Mouse (Mus musculus) midbrain, embryonic 16.5 days (tissue): Measurements from ENCODE around the gene Cbx4. TPM values are rescaled to one million over a fixed set of nuclear protein-coding genes. Genes with fewer than 3 reads are reported as not detected.
A peak's percentile ranks its signal among the peaks of the same experiment; 100 is the strongest.

ENCODE experiments used
- ATAC-seq: fragments of 200-750 bp; cut with Nextera tagmentation; 2 replicates; pipeline ENCODE4 v1.8.0; 2017; ENCODE audit warnings: moderate TSS enrichment
- H3K27ac ChIP-seq: fragments of 300-500 bp; sonication (generic); 2 replicates; pipeline ENCODE4 v1.5.1; 2014; ENCODE audit warnings: mild to moderate bottlenecking, low read length, mixed read lengths
- H3K27me3 ChIP-seq: fragments of 300-500 bp; sonication (generic); 2 replicates; pipeline ENCODE4 v1.6.1; 2014; ENCODE audit warnings: low read depth, low read length, mixed read lengths; ENCODE audit not compliant: control insufficient read depth, insufficient read depth
- H3K36me3 ChIP-seq: fragments of 300-500 bp; sonication (generic); 2 replicates; pipeline ENCODE4 v1.6.1; 2014; ENCODE audit warnings: mild to moderate bottlenecking, low read length, moderate library complexity, mixed read lengths; ENCODE audit not compliant: control insufficient read depth, insufficient read depth
- H3K4me1 ChIP-seq: fragments of 300-500 bp; sonication (generic); 2 replicates; pipeline ENCODE4 v1.6.1; 2014; ENCODE audit warnings: mild to moderate bottlenecking, low read length, mixed read lengths; ENCODE audit not compliant: control insufficient read depth, insufficient read depth
- H3K4me2 ChIP-seq: fragments of 300-500 bp; sonication (generic); 2 replicates; pipeline ENCODE4 v1.6.1; 2014; ENCODE audit warnings: mild to moderate bottlenecking, low read length, mixed read lengths
- H3K4me3 ChIP-seq: fragments of 300-500 bp; sonication (generic); 2 replicates; pipeline ENCODE4 v1.5.1; 2014; ENCODE audit warnings: low read depth, mild to moderate bottlenecking, low read length, moderate library complexity, mixed read lengths
- H3K9ac ChIP-seq: fragments of 300-500 bp; sonication (generic); 2 replicates; pipeline ENCODE4 v1.6.1; 2014; ENCODE audit warnings: low read depth, low read length, mixed read lengths
- H3K9me3 ChIP-seq: fragments of 300-500 bp; sonication (generic); replicated peaks from 2 replicates; pipeline ENCODE4 v1.6.1; 2014; ENCODE audit warnings: mild to moderate bottlenecking, low read length, mixed read lengths; ENCODE audit not compliant: control insufficient read depth, poor library complexity, severe bottlenecking
- WGBS: fragments of 180-500 bp; shearing (Covaris S2); extraction: QIAGEN DNeasy Blood & Tissue Kit; methylation state at CpG from one replicate; pipeline ENCODE4 v1.1.7; 2014; 5-methylcytosine and 5-hydroxymethylcytosine counted together
- polyA plus RNA-seq: library from polyadenylated mRNA; unstranded; fragments of >200 nt; fragmentation: Nextera tagmentation; extraction: Ambion mirVana; gene quantifications from 2 replicates; pipeline ENCODE4 v1.2.1, GENCODE M21; 2015

Gene Cbx4
- polyA plus RNA-seq, 1 experiment from 2014 or later: 25.6 TPM

DNA sequence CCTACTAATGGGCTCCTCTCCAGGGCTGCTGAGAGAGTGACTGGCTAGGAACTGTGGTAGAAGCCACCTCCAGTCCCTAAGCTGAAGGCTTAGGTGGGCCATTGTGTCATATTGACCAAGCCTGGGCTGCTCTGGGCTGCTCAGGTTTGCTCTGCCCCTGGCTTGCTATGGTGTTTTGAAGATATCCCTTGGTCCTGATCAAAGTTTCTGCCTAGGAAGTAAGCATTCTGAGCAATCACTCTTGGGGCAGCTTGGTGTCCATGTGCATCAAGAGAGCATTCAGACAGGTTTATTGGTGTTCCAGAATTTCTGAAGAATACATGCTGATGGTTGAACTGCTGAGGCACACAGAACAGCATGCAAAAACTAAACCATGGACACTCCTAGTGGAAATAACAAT is 34.6 kb downstream of the Cbx4 start:
- Histone ChIP-seq H3K9ac (no peak overlapping the region), H3K4me2 (no peak overlapping the region), H3K9me3 (no peaks in the 10 kb centered on the region), H3K27ac (no peak overlapping the region), H3K36me3 (no peaks in the 10 kb centered on the region), H3K4me1 (peaks cover 49% of the 10 kb centered on the region), H3K4me3 (no peak overlapping the region), H3K27me3 (peaks cover 38% of the 10 kb centered on the region)
- ATAC-seq: no peak

DNA sequence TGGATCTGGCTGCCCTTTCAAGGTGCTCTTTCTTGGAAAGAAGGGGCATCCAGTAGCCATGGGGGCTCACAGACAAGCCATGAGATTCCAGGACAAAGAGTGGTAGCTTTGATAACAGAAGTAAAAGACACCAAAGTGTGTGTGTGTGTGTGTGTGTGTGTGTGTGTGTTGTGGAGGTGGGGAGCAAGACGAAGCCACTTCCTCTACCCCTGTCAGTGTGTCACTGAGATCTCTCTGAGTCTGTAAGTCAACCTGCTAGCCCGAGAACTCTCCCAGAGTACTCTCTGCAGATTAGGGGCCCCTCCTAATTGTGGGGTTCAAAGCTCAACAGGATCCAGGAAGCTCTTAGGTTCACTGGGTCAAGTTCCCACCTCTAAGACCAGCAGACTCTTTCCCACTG is 35.7 kb downstream of the Cbx4 start:
- Histone ChIP-seq H3K4me2 (no peak overlapping the region), H3K4me1 (peaks cover 45% of the 10 kb centered on the region), H3K9ac (no peak overlapping the region), H3K27me3 (peaks cover 49% of the 10 kb centered on the region), H3K27ac (no peak overlapping the region), H3K9me3 (no peaks in the 10 kb centered on the region), H3K4me3 (no peak overlapping the region), H3K36me3 (no peaks in the 10 kb centered on the region)
- 3% methylated on average over 2 of the region's 2 CpGs for WGBS
- ATAC-seq: no peak

DNA sequence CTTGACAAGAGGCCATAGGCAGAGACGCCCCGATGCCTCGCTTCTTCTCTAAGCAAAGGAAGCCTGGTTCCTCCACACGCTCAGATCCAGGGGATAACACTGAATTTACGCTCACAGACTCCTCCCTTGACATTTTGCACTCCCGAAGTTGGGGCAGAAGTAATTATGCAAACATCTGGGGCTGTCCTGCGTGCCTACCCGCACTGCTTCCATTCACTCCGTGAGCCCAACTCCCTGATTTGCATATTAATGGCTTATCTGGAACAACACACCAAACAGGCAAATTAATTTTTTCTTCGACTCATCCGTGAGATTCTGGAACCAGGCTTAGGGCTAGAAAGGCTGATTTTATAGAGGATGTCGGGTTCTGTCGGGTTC is 37.9 kb downstream of the Cbx4 start:
- H3K4me2 ChIP-seq: no peak overlapping the region; the same call in 1 of the 2 replicates
- H3K4me3 ChIP-seq: no peak overlapping the region
- ATAC-seq: no peak
- no peaks in the 10 kb centered on the region for H3K36me3 ChIP-seq
- no peaks in the 10 kb centered on the region for H3K9me3 ChIP-seq
- under 1% methylated on average over 13 of the region's 13 CpGs for WGBS
- peaks cover 37% of the 10 kb centered on the region for H3K4me1 ChIP-seq
- H3K27me3 ChIP-seq: peaks cover 69% of the 10 kb centered on the region
- H3K9ac ChIP-seq: no peak overlapping the region
- H3K27ac ChIP-seq: no peak overlapping the region

DNA sequence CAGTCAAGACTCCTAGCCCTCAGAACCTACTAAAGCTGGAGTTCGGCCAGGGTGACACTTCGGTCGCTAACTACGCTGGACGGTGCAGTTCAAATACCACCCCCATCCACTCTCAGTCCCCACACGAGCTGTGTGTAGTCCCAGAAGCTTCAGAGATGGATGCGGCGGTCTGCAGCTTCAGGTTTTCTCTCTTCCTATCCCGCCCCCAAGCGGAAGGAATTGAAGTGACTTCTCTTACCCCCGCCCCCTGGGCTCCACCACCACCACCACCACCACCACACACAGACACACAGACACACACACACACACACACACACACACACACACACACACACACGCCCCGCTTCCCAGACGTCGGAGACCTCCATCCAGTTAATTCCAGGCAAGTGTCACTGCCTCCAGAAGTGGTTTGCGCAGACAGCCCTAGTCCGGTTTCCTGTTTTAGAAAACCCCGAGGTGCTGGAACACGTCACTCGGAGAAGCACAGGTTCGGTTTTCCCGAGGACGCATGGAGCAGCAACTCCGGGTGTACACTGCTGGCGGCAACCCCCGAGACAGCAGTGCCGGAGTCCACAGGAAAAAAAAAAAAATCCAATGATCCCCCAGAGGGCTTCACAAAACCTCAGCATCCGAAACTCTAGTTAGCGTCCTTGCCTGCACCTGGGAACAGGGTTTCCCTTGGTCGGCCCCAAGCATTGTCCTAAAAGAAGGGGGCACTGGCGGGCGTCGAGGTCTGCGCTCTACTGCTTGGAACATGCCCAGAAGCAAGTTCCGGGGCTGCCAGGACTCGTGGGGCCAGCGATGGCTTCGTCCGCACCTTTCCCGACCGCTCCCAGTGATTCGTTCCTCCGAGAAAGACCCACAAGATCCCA is 38.5 kb downstream of the Cbx4 start:
- Histone ChIP-seq H3K36me3 (no peaks in the 10 kb centered on the region), H3K27me3 (peaks cover 69% of the 10 kb centered on the region), H3K4me1 (peaks cover 31% of the 10 kb centered on the region), H3K4me3 (peak overlapping the region; percentile 46), H3K4me2 (peak overlapping the region; percentile 84), H3K27ac (no peak overlapping the region), H3K9me3 (no peaks in the 10 kb centered on the region), H3K9ac (peak overlapping the region; percentile 56; the same call in 1 of the 2 replicates)
- WGBS: under 1% methylated on average over 41 of the region's 43 CpGs
- no peak for ATAC-seq

DNA sequence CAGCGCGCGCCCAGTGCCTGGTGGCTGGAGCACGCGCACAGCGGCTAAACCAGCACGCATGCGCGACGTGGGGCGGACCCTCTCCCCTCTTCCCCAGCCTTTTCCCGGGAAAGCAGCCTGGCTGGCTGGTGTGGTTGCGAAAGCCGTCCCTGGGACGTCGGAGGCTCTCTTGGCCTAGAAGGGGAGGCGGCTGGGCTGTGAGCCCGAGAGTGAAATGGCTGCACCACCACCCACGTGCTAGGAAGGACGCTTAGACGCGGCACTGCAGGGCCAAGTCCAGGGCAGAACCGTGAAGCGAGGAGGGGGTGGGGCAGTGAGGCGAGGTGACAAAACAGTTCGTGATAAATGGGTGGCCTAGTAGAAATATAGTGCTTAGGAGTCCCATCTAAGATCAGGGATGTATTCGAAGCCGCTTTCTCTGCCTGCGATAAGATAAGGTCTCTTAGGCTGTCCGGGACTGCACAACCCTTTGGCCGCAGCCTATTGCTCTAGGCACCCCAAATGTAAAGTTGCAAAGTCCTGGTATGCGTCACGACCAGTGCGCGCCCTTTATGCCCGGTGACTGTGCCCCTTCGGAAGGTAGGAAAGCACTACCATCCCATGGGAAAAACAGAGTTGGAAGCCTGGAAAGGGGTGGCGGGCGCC is 39.3 kb downstream of the Cbx4 start:
- no peaks in the 10 kb centered on the region for H3K9me3 ChIP-seq
- H3K9ac ChIP-seq: peak overlapping the region; percentile 56
- no peaks in the 10 kb centered on the region for H3K36me3 ChIP-seq
- 2% methylated on average over 39 of the region's 39 CpGs for WGBS
- H3K27me3 ChIP-seq: peaks cover 68% of the 10 kb centered on the region
- no peak for ATAC-seq
- H3K27ac ChIP-seq: no peak overlapping the region
- peak overlapping the region; percentile 46 for H3K4me3 ChIP-seq
- peaks cover 29% of the 10 kb centered on the region for H3K4me1 ChIP-seq
- H3K4me2 ChIP-seq: peak overlapping the region; percentile 84

DNA sequence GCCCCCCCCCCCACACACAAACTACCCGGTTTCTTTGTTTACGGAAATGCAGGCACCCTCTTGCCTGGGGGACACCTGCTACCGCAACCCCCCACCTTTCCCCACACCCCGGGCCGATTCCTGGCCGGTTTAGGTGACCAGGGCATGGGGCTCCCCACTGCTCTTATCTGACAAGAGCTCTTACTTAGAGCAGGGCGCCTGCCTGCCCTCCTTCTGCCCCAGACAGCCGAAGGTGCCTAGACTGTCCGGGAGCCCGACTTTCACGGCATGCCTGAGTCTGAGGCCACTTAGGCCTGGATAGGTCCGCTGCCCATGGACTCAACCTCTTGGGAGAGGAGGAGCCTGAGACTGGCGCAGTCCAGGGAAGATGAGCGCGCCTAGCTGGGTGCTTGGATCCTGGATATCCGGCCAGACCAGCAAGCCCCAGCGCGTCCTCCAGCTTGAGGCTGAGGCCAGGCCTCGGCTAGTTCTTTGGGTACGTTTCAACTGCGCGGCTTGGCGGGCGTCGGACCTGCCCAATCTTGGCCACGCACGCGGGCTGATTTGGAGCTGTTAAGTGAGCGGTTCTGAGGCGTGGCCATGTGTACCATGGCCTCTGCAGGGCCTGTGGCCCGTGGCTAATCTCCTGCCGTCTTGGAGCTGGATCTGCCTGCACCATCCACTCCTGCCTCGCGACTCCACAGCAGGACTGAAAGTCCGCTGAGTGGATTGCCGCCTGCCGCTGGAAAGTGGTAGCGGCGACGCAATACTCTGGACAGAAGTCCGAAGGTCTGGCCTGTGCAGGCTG is 41.3 kb downstream of the Cbx4 start:
- WGBS: 2% methylated on average over 41 of the region's 41 CpGs
- no peak overlapping the region for H3K27ac ChIP-seq
- H3K9me3 ChIP-seq: no peaks in the 10 kb centered on the region
- no peak overlapping the region for H3K9ac ChIP-seq
- H3K4me1 ChIP-seq: peaks cover 35% of the 10 kb centered on the region
- no peak overlapping the region for H3K4me3 ChIP-seq
- no peak for ATAC-seq
- H3K4me2 ChIP-seq: 0 out of 2 replicates have a peak overlapping the region, but pooled peaks have one; percentile 10
- peaks cover 49% of the 10 kb centered on the region for H3K27me3 ChIP-seq
- H3K36me3 ChIP-seq: no peaks in the 10 kb centered on the region

DNA sequence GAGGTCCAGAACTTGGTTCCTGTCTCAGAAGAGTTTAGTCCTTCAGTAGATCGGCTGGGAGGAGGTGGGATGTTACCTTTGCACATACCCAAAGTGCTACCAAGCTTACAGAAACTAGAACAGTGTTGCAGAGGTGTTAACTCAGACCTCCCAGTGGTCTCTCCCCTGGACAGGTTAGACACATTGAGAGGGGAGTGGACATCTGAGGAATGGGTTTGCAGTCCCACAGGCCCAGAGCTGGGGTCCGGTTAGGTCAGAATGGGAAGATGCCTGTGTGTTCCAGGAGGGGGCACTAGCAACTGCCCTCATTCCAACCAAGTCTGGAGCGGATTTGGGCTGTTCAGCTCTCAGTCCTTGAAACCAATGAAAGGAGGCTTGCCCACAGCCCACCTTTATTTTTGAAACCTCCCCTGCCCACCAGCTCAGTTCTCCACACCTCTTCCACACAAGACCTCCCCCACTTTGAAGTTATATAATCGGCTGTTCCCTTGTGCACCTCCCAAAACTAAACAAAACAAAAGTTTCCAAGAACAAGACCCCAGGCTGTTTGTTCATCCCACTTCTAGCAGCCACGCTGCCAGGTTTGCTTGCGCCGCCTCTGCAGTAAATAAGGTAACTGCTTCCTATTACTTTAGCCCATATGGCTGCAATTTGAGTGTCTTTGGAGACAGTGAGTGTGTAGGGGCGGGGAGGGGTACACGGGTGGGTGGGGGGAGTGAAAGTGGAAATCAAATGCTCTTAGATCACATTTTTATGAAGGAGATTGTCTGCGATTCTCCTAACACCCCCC is 42.1 kb downstream of the Cbx4 start:
- no peak overlapping the region for H3K9ac ChIP-seq
- peaks cover 43% of the 10 kb centered on the region for H3K4me1 ChIP-seq
- H3K36me3 ChIP-seq: 0 out of 2 replicates have a peak, but pooled peaks cover 4% of the 10 kb centered on the region
- peaks cover 45% of the 10 kb centered on the region for H3K27me3 ChIP-seq
- ATAC-seq: no peak
- WGBS: 3% methylated on average over 10 of the region's 10 CpGs
- no peak overlapping the region for H3K4me3 ChIP-seq
- H3K9me3 ChIP-seq: no peaks in the 10 kb centered on the region
- no peak overlapping the region for H3K27ac ChIP-seq
- H3K4me2 ChIP-seq: no peak overlapping the region

DNA sequence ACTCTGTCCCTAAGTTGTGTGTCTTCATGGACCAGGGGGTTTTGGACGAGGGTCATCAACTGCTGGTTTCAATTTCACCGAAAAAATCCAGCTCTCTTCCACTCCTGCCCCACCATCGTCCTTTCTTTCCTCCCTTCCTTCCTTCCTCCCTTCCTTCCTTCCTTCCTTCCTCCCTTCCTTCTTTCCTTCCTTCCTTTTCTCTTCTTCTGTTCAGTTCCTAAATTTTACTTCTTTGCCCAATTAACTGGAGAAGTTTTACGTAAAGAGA is 42.8 kb downstream of the Cbx4 start:
- Histone ChIP-seq H3K9ac (no peak overlapping the region), H3K9me3 (no peaks in the 10 kb centered on the region), H3K4me2 (no peak overlapping the region), H3K36me3 (0 out of 2 replicates have a peak, but pooled peaks cover 5% of the 10 kb centered on the region), H3K27ac (no peak overlapping the region), H3K4me3 (no peak overlapping the region), H3K4me1 (peaks cover 46% of the 10 kb centered on the region), H3K27me3 (peaks cover 50% of the 10 kb centered on the region)
- no peak for ATAC-seq
- 5% methylated on average over 4 of the region's 4 CpGs for WGBS
